Mouse (Mus musculus): Measurements from ENCODE around the gene Car12. TPM values are rescaled to one million over a fixed set of nuclear protein-coding genes. Genes with fewer than 3 reads are reported as not detected.
A peak's percentile ranks its signal among the peaks of the same experiment; 100 is the strongest.
"Not testable (repeated sequence)": the region's sequence is repeated elsewhere in the genome, so short reads cannot be mapped to it uniquely, and the experiment has no call there.

Car12 gene
- total RNA-seq, 2 experiments from 2014 or later: 1.4 to 2.2 TPM

GRCm38 (mm10) chr9:66760991-66761390 is 47.5 kb downstream of the Car12 start:
- no peak for DNase-seq (ENCODE audit: low spot score in 2 of 2)

- no peak for DNase-seq (ENCODE audit: low spot score in 2 of 2)
These were observed 55.2 kb downstream of the Car12 start for GRCm38 (mm10) chr9:66768721-66769120.

- no peak for DNase-seq (ENCODE audit: low spot score in 2 of 2)
These were observed 55.8 kb downstream of the Car12 start for GRCm38 (mm10) chr9:66769275-66769674.

- no peak for DNase-seq (ENCODE audit: low spot score in 2 of 2)
These were observed 57.2 kb downstream of the Car12 start for GRCm38 (mm10) chr9:66770701-66771100.

GRCm38 (mm10) chr9:66784552-66784951 is 71.1 kb downstream of the Car12 start:
- not testable (repeated sequence) for DNase-seq (ENCODE audit: low spot score in 2 of 2)

GRCm38 (mm10) chr9:66787821-66788220 is 74.3 kb downstream of the Car12 start:
- DNase-seq (ENCODE audit: low spot score in 2 of 2): no peak

GRCm38 (mm10) chr9:66794629-66795463 is 81.4 kb downstream of the Car12 start:
- DNase-seq (ENCODE audit: low spot score in 2 of 2): no peak

GRCm38 (mm10) chr9:66795464-66796324 is 82.2 kb downstream of the Car12 start, which contains the start of gene Aph1b:
Aph1b (minus strand) TSS chr9:66795490.
- DNase-seq (ENCODE audit: low spot score in 2 of 2): peak; percentile 84 to 95

GRCm38 (mm10) chr9:66796739-66797138 is 83.3 kb downstream of the Car12 start, which contains the start of gene Gm10647:
Gm10647 (plus strand) TSS chr9:66797039.
- DNase-seq (ENCODE audit: low spot score in 2 of 2): no peak

- DNase-seq (ENCODE audit: low spot score in 2 of 2): no peak
These were observed 88.5 kb downstream of the Car12 start for GRCm38 (mm10) chr9:66801947-66802346.

GRCm38 (mm10) chr9:66805951-66806350 is 92.5 kb downstream of the Car12 start:
- DNase-seq (ENCODE audit: low spot score in 2 of 2): not testable (repeated sequence)

- no peak for DNase-seq (ENCODE audit: low spot score in 2 of 2)
These were observed 99.9 kb downstream of the Car12 start for GRCm38 (mm10) chr9:66813392-66813791.

Other genes starting within 250 kb of the Car12 start
- 10 to 100 TPM; 16.9 to 27.6 TPM for gene Fbxl22, start 199.1 kb upstream of the Car12 start, total RNA-seq (2021)
- 10 to 100 TPM; 33.3 to 35.8 TPM for gene Usp3, start 120.5 kb upstream of the Car12 start, total RNA-seq (2021)
- 1 to 10 TPM; 3.9 to 5.3 TPM for gene Aph1b, start 81.8 kb downstream of the Car12 start, total RNA-seq (2021)
- under 1 TPM; 0.13 to 0.44 TPM for gene Gm10647, start 83.4 kb downstream of the Car12 start, total RNA-seq (2021)
- gene Aph1c, start 121.0 kb downstream of the Car12 start, total RNA-seq (2021): under 1 TPM; 0.80 to 0.98 TPM
- gene Rab8b, start 206.0 kb downstream of the Car12 start, total RNA-seq (2021): 10 to 100 TPM; 20.3 to 20.6 TPM
- gene Rps27l, start 232.4 kb downstream of the Car12 start, total RNA-seq (2021): 100 to 1,000 TPM; 185 to 210 TPM

Data from gastrocnemius, postnatal 4 days (tissue).